Mouse (Mus musculus) heart, postnatal 14 days (tissue): Measurements from ENCODE around the gene Ascl3. TPM values are rescaled to one million over a fixed set of nuclear protein-coding genes. Genes with fewer than 3 reads are reported as not detected.
A peak's percentile ranks its signal among the peaks of the same experiment; 100 is the strongest.

Experiments
- DNase-seq, 2 experiments: peaks; one replicate each; pipeline ENCODE4 v3.0.0; 2021 to 2022
- intact Hi-C: fragments of 180-260 bp; cut with DNase I; formaldehyde crosslinking; loops from one replicate; pipeline ENCODE4 v1.15.1; 2025
- total RNA-seq, 2 experiments: library from RNA; stranded (reverse); gene quantifications; 2 replicates each; pipeline ENCODE4 v1.2.3; 2021

Gene Ascl3
- total RNA-seq, 2 experiments from 2014 or later = not detected

DNA sequence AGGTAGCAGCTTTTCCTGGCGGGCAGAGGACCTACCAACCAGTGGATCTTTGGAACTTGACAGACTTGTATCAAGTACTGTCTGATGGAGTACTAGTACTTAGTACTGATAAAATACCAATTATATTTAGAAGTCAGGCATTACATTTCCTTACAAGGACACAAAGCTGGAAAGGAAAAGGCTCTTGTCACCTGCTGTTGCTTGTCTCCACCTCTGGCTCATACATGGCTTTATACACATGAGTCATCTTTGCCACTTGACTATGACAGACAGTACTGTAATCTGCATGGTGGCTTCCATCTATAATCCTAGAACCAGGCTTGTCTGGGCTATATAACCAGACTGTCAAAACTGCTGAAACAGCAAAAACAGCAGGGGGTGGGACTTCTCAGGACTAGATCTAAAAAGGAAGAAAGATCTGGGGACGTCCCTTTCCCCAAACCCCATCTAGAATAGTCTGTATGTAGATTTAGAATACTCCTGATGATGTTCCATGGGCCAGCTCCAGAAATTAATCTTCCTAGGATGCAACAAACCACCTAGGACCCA, 18.0 kb downstream of the Ascl3 start:
- DNase-seq = no peak
- intact Hi-C loops = no loop called here

DNA sequence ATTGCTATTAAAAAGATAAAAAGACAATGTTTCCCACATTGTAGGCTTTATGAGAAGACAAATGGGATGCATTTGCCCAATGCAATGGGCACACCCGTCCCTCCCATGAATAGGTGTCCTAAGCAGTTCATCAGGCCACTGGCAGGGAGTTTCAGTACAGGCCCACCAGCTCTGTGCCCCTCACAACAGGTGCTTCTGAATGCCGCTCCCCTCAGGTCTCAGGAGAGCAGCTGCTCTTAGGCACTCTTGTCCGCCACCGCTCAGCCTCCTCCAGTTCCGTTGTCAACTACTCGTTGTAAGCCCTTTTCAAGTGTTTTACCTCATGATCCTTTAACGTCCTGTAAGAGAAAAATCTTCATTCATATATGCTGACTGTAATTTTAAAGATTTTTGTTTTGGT, 19.3 kb downstream of the Ascl3 start:
- DNase-seq = no peak
- intact Hi-C loops = no loop called here

DNA sequence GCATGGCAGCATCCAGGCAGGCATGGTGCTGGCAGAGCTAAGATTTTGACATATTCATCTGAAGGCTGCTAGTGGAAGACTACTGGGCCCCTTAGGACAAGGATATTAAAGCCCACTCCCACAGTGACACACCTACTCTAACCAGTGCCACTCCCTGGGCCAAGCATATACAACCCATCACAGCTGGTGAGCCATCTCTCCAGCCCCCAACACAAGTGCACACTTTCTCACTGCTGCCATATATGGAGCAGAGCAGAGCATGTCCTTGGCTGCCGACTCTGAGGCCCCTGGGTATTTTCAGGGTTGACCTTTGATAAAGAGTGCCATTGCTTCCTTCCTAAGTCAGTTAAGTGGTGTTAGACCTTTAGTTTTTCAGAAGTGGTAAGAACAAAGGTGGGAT, 21.5 kb downstream of the Ascl3 start:
- intact Hi-C loops = no loop called here
- DNase-seq = no peak

DNA sequence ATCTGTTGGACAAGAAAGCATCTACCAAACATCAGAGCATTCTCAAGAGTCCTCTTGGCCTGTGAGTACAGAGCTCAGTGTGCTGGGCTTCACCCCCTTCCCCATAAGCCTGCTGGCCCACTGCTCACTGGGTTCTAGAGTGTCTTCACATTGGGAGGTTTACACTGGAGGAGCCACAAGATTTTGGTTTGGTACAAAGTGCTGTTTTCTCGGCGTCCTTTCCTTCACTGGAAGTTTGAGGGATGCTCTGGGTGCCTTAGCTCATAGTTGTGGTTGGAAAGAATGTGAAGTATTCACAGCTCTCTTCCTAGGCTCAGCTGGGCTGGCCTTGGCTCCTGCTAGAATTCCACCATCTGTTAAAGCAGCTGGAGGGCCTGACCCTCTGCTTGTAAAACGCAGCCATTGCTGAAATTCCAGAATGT, 22.6 kb downstream of the Ascl3 start:
- DNase-seq = peak; percentile 41 to 56
- intact Hi-C loops = loop anchor here (5.0 to 10.0 kb wide), 2 partner anchors 258 to 356 kb away; partner anchors contain the start of gene Zfp143

DNA sequence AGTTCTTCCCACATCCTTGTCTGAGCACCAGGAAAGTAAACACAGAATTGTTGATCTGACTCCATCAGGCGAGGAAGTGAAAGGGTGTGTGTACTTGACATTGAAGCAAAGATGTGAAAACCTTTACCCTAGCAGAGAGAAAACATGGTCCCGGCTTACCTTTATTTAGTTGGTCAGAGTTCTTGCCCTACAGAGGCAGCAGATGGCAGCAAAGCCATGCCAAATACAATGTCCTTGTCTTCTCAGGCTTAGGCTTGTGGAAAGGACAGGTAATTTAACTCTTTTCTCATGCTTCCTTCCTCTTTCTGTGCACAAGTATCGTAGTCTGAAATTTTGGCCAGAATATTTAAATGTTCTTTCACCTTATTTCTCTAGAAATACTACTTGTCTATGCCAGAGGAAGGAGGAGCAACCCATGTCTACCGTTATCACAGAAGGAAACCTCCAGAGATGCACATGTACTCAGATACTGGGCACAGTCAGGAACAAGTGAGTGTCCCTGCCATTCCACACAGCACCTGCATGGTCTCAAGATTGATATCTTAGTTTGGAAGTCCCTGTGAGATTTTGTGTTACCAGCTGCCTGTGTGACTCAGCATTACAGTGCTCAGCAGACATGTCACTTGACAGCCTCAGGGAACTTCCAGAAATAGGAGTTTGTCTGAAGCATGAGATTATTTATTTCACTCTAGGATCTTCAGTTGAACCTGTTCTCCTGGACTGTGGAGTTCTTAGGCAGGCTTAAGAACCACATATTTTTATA, 24.3 kb downstream of the Ascl3 start:
- intact Hi-C loops = loop anchor here (2.0 to 10.0 kb wide), 3 partner anchors 186 to 358 kb away; partner anchors contain the start of gene Zfp143

DNA sequence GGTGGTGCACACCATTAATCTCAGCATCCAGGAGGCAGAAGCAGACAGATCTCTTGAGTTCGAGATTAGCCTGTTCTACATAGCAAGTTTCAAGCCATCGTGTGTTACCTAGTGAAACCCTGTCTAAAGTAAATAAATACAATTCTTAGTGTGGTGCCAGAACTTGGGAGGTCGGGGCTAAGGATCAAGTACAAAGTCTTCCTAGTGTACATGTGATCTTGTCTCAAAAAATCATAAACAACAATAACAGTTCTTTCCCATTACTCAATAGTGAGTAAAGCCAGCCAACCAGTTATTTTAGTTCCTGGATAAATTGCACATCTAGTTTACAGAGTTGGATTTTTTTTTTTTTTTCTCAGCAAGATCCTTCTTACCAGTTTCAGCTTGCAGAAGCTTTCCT, 27.1 kb downstream of the Ascl3 start:
- no peak for DNase-seq
- intact Hi-C loops = loop anchor here (10.0 kb wide), 1 partner anchor 360 kb away; the partner anchor contains the start of gene Zfp143

More for the DNA sequence above, 24.3 kb downstream of the Ascl3 start:
- DNase-seq = peak; percentile 54 to 64

DNA sequence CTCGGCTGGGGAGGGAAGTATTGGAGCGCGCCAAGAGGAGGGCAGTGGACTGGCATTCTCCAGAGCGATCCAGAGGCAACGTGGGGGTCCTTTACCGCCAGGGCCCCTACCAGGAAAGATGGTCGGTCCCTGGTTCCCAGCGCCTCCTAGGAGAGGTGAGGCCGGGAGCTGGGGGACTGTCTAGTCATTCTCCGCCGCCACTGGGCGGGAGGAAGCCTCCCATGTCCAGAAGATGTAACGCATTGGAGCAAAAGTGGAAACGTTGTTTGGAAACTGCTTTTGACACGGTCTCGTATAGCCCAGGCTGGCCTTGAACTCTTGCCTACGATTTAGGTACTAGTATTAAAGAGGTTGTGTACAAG, 27.5 kb downstream of the Ascl3 start:
- intact Hi-C loops = loop anchor here (10.0 kb wide), 1 partner anchor 361 kb away; the partner anchor contains the start of gene Zfp143
- no peak for DNase-seq

DNA sequence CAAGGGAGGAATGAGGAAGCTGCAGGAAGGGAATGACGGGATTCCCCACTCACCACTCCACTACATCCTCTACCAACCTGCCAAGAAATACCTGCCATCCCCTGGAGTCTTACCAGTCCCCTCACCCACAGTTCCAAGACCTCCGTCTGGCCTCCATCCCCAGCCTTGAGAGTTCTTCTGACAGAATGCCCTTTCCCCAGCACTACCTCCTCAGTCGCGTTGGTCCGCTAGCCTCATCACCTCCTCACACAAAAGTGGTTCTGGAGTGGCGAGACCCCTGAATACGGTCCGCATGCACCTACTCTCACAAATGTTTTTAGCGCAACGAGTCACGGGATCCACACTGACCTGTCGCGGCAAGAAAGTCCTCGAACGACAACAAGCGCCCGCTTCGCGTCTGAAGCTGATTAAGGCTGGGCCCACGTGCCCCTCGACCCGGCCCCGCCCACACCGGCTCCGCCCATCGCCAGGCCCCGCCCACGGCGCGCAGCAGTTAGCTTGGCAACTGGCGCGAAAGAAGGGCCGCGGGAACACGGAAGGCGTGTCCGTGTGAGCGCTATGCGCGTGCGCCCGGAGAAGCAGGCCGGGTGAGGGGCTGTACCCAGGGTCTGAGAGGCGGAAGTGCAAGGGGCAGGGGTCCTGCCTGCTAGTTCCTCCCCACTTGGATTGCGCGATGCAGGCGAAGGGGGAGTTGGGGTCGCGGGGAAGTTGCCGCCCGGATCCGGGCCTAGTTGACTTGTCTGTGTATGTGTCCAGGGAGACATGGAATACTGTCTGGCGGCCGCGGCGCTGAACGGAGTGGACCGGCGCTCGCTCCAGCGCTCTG, 28.1 kb downstream of the Ascl3 start, which contains the start of the genes St5 and Akip1:
St5 (minus strand) TSS at position 416 of the 826 bp plus-strand sequence.
Akip1 (plus strand) TSS at position 501 of the 826 bp plus-strand sequence.
- intact Hi-C loops = loop anchor here (2.0 to 10.0 kb wide), 2 partner anchors 31 to 361 kb away; partner anchors contain the start of gene Zfp143
- DNase-seq = peak; percentile 96 to 98

DNA sequence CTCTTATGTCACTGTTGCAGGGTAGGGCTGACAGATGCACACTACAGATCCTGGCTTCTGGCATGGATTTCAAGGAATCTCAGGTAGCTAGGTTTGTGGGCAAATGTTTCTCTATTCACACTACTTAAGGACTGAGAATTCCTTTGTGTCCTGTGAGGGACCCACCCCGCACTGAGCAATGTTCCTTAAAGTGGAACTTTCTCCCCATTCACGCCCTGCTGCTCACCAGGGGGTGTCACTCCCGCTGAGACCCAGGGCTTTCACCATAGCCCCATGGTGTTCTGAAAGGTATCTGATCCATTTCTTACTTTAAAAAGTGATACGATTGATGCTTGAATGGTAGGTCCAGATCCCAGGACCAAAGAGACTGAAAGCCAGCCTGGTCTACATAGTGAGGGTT, 28.8 kb downstream of the Ascl3 start:
- intact Hi-C loops = loop anchor here (2.0 to 10.0 kb wide), 2 partner anchors 30 to 362 kb away; partner anchors contain the start of gene Zfp143
- no peak for DNase-seq

DNA sequence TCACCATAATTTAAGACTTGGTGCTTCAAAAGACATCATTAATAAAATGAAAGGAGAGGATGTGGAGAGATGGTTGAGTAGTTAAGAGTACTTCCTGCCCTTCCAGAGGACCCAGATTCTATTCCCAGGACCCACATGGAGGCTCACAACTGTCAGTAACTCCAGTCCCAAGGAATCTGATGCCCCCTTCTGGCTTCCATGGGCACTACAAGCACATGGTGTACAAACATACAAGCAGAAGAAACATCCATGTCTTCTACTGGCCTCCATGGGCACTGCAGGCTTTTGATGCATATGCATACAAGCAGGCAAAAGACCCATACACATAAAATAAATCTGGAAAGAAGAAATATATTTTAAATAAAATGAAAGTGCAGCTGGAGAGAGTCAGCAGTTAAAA, 31.3 kb downstream of the Ascl3 start:
- DNase-seq = no peak
- intact Hi-C loops = loop anchor here (10.0 kb wide), 1 partner anchor 365 kb away; the partner anchor contains the start of gene Zfp143

DNA sequence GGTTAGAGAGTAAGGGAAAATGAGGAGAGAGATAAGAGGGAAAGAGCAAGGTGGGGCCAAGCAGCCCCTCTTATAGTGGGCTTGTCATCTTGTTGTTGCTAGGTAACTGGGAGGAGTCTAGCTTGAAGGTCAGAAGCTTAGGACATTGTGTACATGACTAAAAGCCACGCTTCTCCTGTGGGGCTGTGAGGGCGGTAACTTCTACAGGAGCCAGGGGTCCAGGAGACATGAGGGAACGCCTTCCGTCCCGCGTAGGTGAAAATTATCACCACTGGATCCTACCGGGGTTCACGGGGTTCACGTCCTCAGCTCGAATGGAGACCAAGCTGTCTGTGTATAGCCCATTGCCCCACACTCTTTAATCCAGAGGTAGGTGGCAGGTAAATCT, 36.2 kb downstream of the Ascl3 start:
- DNase-seq = no peak
- intact Hi-C loops = no loop called here

DNA sequence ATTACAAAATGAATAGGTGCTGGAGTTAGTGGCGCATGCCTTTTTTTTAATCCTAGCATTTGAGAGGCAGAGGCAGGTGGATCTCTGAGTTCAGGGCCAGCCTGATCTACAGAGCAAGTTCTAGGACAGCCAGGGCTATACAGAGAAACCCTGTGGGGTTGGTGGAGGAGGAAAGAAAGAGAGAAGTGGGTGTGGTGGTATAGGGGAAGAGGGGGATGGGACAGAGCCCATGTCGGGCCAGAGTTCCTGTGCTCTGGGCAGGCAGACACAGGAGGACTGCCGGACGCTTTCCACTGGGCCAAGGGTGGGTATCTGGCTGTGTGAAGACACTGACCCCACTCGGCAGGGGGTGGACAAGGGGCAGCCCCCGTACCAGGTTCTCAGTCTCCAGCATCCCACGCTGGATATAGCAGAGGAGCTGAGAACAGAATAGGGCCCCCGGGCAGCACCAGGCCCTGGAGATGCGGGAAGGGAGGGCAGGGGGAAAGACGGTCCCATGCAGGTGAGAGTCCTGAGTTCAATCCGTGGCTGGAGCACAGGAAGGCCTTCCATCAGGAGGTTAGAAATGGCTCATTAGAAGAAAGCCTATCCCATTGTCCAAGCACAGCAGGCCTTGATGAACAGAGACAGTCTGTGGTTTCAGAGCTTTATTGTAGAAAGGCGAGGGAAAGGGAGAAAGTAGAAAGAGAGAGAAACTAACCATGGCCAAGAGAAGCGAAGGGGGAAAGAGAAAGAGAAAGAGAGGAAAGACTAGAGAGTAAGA, 36.8 kb downstream of the Ascl3 start:
- no peak for DNase-seq
- intact Hi-C loops = no loop called here

DNA sequence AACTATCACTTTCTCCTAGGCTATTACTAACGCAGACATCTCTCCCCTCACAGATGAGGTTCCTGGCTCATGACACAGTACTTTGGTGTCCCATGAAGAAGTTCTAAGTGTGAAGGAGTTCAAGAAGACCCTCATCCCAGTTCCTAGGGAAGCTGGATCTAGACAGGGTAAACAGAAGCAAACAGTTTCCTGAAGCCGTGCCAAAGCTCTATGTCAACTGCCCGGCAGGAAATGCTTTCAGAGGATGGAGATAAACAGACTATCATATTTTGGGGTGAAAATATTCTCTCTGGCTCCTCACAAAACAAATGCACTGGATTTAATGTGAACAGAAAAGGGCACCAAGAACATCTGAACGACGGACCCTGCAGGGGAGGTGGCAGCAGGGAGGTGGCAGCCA, 40.6 kb downstream of the Ascl3 start:
- DNase-seq = peak; percentile 17 to 38
- intact Hi-C loops = no loop called here

DNA sequence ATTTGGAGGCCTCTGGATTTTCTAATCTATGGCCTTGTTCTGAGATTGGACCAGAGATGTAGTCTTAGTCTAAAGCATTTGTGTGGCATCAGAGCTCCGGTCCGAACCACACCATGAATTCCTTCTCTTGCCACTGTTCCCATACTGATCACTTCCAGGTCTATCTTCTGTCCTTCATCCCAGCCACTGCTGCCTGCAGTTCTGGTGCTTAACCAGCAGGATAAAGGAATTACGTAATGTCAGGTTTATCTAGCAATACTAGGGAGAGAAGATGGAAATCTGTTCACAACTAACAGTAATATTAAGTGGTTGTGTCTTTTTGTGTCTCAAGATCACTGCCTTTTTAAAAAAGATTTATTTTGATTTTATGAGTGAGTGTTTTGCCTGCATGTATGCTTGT, 41.4 kb downstream of the Ascl3 start:
- intact Hi-C loops = no loop called here
- DNase-seq = no peak

DNA sequence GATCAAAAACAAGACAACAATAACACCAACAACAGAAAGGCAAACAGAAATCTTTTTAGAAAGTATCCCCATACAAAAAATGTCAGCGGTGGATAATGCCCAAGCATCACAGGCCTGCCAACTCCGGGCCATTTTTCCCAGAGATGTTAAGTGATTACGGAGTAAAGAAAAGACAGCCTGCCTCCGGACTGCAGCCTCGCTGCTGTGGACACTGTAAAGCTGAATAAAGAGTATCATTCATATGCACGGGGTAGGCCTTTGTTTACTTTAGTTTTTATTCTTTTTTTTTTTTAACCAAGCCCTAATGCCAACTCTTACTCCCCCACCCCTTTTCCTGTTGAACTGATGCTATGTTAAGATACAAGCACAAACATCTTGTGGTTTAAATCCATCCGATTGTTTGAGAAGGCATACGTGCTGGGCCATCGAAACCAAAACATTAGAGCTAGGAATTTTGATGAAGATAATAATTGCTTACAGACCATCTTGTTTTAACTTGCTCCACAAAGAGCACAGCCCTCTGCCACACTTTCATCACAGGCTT, 44.9 kb downstream of the Ascl3 start:
- no peak for DNase-seq
- intact Hi-C loops = no loop called here

DNA sequence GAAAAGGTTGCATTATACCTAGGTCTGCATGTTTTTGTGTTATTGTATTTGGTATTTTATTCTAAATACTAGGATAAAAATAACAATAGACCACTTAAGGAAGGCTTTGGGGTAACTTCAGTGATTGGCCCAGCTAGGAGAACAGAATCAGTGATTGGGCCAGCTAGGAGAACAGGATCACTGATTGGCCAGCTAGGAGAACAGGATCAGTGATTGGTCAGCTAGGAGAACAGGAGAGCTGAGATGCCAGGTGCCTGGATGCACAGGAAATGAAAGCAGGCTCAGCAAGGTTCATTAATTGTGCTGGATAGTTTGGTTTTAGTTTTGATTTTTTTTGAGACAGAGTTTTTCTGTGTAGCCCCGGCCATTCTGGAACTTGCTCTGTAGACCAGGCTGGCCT, 50.6 kb downstream of the Ascl3 start:
- intact Hi-C loops = no loop called here
- DNase-seq = no peak

DNA sequence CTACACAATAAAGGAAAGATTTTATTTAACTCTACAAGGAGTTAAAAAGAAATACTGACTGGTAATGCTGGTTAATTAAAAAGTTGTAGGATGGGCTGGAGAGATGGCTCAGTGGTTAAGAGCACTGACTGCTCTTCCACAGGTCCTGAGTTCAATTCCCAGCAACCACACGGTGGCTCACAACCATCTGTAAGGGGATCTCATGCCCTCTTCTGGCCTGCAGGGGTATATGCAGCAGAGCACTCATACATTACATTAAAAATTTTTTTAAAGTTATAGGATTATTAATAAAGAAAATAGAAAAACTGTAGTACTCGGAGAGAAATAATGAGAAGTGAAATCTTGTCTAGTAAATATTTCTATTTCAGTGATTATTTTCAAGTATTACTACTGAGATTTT, 51.2 kb downstream of the Ascl3 start:
- intact Hi-C loops = no loop called here
- no peak for DNase-seq
